Mouse (Mus musculus) retina, postnatal 7 days (tissue): ENCODE data around the gene Olfr322.
"Not testable (repeated sequence)": the region's sequence is repeated elsewhere in the genome, so short reads cannot be mapped to it uniquely, and the experiment has no call there.

Experiments used
- DNase-seq: peaks from one replicate; pipeline ENCODE4 v3.0.0-alpha.2; 2012; ENCODE audit warnings: low read depth, low spot score

Gene Olfr322

DNA sequence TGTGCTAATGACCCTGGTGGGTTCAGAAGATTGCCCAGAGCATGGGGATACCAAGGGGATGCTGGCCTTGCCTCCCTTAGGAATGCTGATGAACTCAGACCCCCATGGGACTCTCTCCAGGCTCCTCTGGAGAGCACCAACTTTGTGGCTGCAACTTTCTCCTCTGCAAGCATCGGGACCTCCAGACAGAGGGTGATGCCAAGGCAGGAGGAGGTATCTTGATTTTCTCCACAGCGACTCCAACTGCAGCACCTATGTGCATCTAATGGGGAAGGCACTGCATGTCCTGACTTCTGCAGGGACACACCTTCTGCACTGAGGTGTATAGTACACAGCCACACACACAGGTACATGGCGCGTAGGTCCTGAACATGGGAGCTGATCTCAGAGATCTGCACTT is at the start of gene Olfr322:
Olfr322 (plus strand) TSS at position 187 of the 400 bp plus-strand sequence.
- no peak for DNase-seq

- DNase-seq: no peak
Measured at GRCm38 (mm10) chr11:58613359-58613758, 45.2 kb upstream of the Olfr322 start.

DNA sequence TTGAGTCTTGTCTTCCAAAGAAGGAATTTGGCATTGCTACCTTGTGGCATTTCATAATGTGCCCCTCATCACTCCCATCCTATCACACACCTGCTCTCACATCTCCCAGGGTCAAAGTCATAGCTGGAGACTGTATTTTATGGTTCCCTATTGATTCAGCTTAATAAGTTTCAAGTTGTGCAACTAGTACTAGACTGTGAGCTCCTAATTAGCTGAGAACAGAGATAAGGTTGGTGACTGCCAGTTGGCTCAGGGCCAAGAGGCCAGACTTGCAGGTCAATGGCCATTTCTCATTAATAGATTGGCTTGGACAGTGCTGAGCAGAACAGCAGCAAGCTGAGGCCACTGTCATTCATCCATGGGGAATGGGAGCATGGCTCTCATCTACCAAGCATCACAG is 44.1 kb upstream of the Olfr322 start:
- no peak for DNase-seq

DNA sequence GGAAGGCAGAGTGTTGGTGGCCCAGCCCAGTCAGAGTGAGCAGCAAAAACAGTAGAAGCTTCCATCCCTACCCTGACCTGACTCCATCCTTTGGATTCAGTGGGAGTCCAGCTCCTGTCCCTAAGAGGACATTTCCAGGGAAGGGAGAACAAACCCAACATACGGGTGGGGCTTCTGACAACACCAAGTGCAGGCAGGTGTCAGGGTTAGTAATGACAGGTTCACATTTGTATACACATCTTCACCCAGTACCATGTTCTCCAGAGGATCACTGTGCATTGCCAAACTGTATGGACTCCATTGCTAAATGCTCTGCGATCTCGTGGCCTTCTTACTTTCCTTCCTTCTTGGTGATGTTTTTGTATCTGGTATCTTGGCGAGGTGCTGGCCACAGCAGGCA is 42.6 kb upstream of the Olfr322 start, which contains the start of gene 2210407C18Rik:
2210407C18Rik (minus strand) TSS at position 101 of the 400 bp plus-strand sequence.
- DNase-seq: no peak

GRCm38 (mm10) chr11:58618369-58618768 is 40.2 kb upstream of the Olfr322 start:
- no peak for DNase-seq

- DNase-seq: no peak
Measured at GRCm38 (mm10) chr11:58618793-58619192, 39.8 kb upstream of the Olfr322 start.

GRCm38 (mm10) chr11:58626146-58626545 is 32.4 kb upstream of the Olfr322 start:
- DNase-seq: no peak

DNA sequence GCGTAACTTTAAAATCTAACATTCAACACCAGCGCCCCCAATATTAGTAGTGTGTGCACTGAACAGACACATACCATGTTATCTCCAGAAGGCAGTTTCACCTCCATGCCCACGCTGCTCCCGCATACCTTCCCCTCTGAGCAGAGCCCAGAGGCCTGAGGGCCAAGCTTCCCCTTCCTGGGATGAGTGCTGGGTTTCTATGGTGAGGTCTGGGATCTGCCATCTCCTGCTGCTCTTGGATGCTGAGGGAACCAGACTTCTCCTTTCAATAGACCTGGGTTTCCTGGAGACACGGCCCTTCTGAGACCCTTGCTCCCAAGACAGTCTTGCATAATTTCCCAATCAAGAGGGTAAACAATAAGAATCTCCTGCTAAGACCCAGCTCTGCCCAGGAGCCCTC is 28.2 kb upstream of the Olfr322 start, which contains the start of gene Olfr323:
Olfr323 (minus strand) TSS at position 101 of the 400 bp plus-strand sequence.
- DNase-seq: no peak

DNA sequence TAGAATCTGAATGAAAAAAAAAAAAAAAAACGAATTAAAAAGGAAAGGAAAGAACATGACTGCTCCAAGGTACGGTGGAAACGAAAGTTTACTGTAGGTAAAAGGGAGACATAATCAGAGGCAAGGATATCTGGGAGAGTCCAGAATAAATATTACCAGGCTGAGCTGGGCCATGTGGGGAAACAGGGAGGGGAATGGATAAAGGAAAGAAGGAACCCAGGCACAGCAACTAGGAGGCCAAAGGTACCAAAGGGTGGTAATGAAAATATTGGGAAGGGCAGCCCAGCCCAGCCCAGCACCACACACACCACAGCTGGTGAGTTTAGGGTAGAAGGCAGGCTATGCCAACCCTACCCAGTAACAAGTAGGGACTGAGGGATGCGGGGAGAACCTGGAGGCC is 23.7 kb upstream of the Olfr322 start:
- no peak for DNase-seq

- DNase-seq: peak; percentile 28
Measured at GRCm38 (mm10) chr11:58636376-58636977, 22.1 kb upstream of the Olfr322 start.

DNA sequence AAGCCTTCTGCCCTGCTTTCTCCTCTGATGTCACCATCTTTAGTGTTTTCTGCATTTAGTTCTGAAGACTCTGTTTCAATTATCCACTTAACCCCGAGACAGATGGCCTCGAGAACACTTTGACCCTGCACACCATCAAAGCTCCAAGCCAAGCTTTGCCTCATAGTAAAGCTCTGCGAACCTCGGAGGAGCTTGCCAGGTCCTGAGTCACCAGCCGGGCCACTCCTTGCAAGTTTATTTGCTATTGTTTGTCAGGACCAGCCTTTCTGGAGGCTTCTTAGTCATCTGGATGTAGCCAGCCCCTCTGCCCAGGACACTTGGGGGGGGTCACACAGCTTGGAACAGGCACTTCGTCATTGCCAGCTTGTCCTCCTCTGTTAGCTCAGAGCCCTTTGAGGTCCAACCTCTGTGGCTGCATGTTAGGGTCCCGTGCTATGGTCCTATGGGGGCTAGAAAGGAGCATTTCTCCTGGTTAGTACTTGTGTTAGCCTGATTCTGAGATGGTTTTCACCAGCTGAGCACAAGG is 20.3 kb upstream of the Olfr322 start:
- DNase-seq: no peak

DNA sequence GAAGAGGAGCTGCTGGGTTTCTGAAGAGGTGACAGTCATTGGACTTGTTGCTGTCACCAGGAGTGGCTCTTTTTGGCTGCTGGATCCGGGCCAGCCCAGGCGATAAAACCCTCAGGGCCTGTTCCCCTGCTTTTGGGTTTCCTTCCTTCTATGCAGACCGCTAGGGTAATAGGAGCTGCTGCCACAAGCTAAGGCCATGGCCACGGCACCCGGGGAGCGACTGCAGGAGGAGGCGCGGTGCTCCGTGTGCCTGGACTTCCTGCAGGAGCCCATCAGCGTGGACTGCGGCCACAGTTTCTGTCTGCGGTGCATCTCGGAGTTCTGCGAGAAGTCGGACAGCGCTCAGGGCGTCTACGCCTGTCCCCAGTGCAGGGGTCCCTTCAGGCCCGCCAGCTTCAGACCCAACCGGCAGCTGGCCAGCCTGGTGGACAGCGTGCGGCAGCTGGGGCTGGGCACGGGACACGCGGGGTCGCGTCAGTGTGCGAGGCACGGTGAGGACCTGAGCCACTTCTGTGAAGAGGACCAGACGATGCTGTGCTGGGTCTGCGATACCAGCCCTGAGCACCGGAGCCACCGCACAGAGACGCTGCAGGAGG is 18.2 kb upstream of the Olfr322 start, which contains the start of gene Trim58:
Trim58 (plus strand) TSS at position 194 of the 596 bp plus-strand sequence.
- DNase-seq: no peak

DNA sequence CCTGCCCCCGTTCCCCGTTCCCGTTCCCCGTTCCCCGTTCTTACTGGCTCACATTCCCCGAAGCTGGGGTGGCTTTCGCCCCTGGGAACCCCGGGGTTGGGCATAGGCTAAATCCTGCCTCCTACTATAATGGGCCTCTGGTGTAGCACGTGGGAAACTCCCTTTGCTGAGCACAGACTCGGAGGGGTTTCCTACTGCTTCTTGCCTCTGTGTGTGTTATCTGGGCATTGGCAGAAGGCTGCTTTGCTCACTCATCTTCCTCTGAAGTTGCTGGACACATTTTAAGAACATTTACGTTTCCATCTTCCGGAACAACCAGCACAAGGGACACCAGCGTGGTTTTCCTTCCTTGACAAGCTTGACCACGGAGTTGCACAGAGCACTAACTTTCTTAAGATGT is 17.5 kb upstream of the Olfr322 start:
- DNase-seq: no peak

DNA sequence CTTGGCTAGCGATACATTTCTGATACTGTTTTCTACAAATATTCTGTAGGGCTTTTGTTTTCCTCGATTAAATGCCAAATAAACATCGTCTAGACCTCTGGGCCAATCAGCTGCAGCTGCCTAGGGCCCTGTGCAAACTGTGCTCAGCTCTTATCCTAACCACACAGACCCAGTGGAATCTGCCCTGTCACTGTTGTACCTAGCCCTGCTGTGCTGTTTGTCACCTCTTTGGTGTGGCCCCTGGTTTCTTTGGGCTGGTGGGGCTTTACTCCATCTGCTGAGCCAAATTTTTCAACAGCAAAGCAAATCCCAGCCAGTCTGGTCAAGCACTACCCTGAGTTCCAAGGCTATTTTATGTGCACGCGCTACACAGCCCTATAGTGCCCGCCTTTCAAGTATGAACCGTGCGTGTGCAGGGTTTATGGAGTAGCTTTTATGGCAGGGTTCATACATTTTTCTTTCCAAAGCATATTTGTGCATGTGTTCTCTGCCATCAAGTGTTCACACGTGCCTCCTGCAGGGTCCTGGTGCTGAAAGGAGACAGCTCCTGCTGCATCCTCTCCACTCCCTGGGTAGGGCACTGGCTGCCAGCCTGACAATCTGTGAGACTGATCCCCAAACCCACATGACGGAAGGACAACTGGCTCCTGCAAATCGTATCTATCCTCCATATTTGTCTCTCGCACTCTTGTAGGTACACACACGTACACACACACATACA is 16.8 kb upstream of the Olfr322 start:
- no peak for DNase-seq

GRCm38 (mm10) chr11:58643350-58643749 is 15.2 kb upstream of the Olfr322 start:
- no peak for DNase-seq

DNA sequence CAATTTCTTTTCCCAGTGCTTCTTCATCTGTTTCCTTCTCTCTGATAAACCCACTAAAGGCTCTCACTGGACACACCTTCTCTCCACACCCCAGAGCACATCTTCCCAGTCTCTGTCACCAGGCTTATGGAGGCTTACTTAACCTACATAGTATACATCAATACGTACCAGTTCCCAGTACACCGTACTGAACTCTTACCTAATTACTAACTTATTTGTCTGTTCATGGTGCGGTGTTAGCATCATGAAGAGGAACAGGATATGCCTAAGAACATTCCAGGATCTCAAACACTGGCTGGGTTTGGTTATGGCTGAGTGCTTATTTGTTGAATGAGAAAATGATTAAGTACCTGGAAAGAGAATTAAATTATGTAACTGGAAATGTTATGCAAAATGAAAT is 3.4 kb upstream of the Olfr322 start:
- DNase-seq: no peak

DNA sequence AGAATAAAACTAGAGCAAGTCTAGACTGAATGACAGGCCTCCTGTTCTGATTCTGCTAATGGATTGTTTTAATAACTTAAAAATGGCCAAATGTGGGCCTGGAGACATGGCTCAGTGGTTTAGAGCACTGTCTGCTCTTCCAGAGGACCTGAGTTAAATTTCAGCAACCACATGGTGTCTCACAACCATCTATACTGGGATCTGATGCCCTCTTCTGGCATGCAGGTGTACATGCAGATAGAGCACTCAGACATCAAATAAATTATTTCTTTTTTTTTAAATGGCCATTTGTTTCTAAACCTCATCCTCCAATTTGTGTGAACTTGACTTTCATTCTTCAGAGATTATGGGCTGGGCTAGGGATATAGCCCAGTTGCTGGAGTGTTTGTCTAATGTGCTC is 10.7 kb downstream of the Olfr322 start:
- DNase-seq: no peak

- DNase-seq: no peak
Measured at GRCm38 (mm10) chr11:58671825-58672224, 13.2 kb downstream of the Olfr322 start.

DNA sequence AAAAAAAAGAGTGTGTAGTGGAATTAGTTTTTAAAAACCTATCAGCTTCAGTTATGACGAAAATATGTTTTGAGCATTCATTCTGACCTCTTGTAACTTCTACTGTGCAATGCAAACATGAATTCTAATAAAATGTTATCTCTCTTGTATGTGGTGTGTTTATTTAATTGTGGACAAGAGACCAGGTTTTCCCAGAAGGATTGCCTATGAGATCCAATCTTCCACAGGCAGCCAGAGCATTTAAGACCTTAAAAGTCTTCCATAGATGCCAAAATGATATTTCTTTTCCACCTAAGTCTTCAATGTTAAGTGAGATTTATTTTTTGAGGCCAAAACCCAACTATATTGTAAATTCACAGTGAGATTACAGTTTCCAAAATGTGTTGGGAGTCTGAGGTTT is 22.2 kb downstream of the Olfr322 start, which contains the start of gene Olfr320:
Olfr320 (plus strand) TSS at position 301 of the 400 bp plus-strand sequence.
- DNase-seq: no peak

DNA sequence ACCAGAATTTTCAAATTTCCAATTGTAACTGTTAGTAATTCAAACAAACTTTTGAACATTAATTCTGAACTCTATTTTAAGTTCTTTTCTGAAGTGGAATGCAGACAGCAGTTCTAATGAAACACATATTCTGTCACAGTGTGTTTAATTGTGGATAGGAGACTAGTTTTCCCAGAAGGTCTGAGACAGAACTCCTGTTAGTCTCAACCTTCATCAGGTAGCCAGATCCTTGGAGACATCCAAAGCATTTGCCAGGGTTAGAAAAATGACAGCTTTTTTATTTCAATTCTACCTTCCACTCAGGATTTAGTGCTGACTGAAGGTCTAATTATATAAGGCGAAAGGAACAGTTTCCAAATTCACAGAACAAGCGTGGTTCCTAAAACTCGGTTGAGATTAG is 40.3 kb downstream of the Olfr322 start, which contains the start of gene Olfr319:
Olfr319 (plus strand) TSS at position 301 of the 400 bp plus-strand sequence.
- no peak for DNase-seq

GRCm38 (mm10) chr11:58709086-58709485 is 50.5 kb downstream of the Olfr322 start:
- DNase-seq: no peak

- DNase-seq: not testable (repeated sequence)
Measured at GRCm38 (mm10) chr11:58717723-58718122, 59.1 kb downstream of the Olfr322 start.
